Mouse (Mus musculus): ENCODE results near the gene Ciart. TPM values are rescaled to one million over a fixed set of nuclear protein-coding genes. Genes with fewer than 3 reads are reported as not detected.

The Ciart gene
- total and polyA plus RNA-seq, 3 experiments: 1.0 to 5.1 (median 1.0) TPM

DNA sequence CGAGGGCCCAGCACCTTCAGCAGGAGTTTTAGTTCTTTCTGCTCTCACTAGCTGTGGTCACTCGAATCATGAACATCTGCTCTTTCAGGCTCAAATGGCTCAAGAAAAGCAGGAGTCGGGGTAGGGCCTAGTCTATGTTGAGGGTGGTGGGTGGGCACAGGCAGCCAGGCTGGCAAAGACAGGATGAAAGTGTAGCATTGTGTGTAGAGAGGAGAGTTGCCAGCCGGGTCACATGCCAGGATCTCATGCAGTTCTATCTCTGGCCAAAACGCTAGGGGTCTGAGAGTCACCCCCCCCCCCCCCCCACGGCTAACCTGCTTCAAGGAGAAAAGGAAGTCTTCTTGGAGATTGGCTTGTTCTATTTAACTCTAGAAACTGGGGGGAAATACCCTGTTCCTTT is 20.6 kb upstream of the Ciart start:
- Histone ChIP-seq H3K79me2 (replicated peaks; ENCODE audit: control insufficient read depth, extremely low read depth, insufficient read depth, poor library complexity, severe bottlenecking) (no peaks in the 10 kb centered on the region), H3K9me3 (replicated peaks; ENCODE audit: low read length) (no peaks in the 10 kb centered on the region), H3K4me3 (replicated peaks in 1 of 3; ENCODE audit: low read depth in 2 of 3, low read length in 2 of 3, poor library complexity in 1 of 3) (no peak overlapping the region), H3K27ac (ENCODE audit: insufficient read depth, low read depth) (no peak overlapping the region), H3K9ac (ENCODE audit: insufficient read depth, low read depth) (no peak overlapping the region), H3K27me3 (replicated peaks) (peaks cover 12% of the 10 kb centered on the region), H3K4me2 (ENCODE audit: insufficient read depth, low read depth, poor library complexity, severe bottlenecking) (no peak overlapping the region), H3K36me3 (replicated peaks in 1 of 2; ENCODE audit: control insufficient read depth in 1 of 2, insufficient read depth in 1 of 2, low read length in 1 of 2) (peaks cover 3 to 25% of the 10 kb centered on the region in 2 experiments), H3K4me1 (ENCODE audit: control insufficient read depth in 1 of 2, insufficient read depth in 2 of 2) (peaks cover 7 to 15% of the 10 kb centered on the region in 2 experiments; a peak in 3 of 4 replicates)
- TF ChIP-seq USF2 (conservative IDR thresholded peaks at IDR 0.05; ENCODE audit: low read depth, low read length) (no peak), IRF4 (IDR thresholded peaks at IDR 0.05; ENCODE audit: low read depth, low read length) (no peak), MYC (IDR thresholded peaks at IDR 0.05; ENCODE audit: low read depth, low read length) (no peak), CHD2 (IDR thresholded peaks at IDR 0.05; ENCODE audit: low read length) (no peak), JUN (IDR thresholded peaks at IDR 0.05; ENCODE audit: insufficient read depth, low read depth, low read length) (no peak), ZKSCAN1 (IDR thresholded peaks at IDR 0.05; ENCODE audit: borderline replicate concordance, low read depth, low read length) (no peak), SMC3 (IDR thresholded peaks at IDR 0.05; ENCODE audit: low read depth, low read length) (no peak), PAX5 (IDR thresholded peaks at IDR 0.05; ENCODE audit: low read length) (no peak), ZNF384 (IDR thresholded peaks at IDR 0.05; ENCODE audit: low read depth, low read length) (no peak), RAD21 (IDR thresholded peaks at IDR 0.05; ENCODE audit: low read depth, low read length) (no peak), UBTF (IDR thresholded peaks at IDR 0.05; ENCODE audit: low read depth, low read length) (no peak)
- dilution Hi-C loops (cut with MboI; ENCODE audit: extremely low pct_ligation_motif_present, extremely low pct_unique_long_range_greater_than_20kb, low sequenced_read_pairs): no loop called here
- in situ Hi-C loops (cut with MboI; ENCODE audit: low pct_ligation_motif_present, low pct_unique_long_range_greater_than_20kb, low sequenced_read_pairs): loop anchor here (5.0 kb wide), 1 partner anchor 35 kb away; no protein-coding TSS in a partner anchor
- no peak for DNase-seq (ENCODE audit: extremely low read depth)

DNA sequence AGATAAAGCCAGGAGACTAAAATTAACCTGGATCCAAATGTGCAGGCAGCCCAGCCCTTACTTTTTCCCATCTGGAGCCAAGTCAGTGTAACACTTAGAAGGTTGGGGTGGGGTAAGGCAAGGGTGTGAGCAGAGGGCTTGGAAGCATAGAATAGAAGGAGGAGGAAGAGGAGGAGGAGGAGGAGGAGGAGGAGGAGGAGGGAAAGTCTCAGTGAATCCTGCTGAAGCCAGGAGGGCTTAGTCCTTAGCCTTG is 20.2 kb upstream of the Ciart start:
- Histone ChIP-seq H3K4me2 (ENCODE audit: insufficient read depth, low read depth, poor library complexity, severe bottlenecking) (no peak overlapping the region), H3K36me3 (replicated peaks in 1 of 2; ENCODE audit: control insufficient read depth in 1 of 2, insufficient read depth in 1 of 2, low read length in 1 of 2) (peaks cover 3 to 27% of the 10 kb centered on the region in 2 experiments), H3K4me3 (replicated peaks in 1 of 3; ENCODE audit: low read depth in 2 of 3, low read length in 2 of 3, poor library complexity in 1 of 3) (no peak overlapping the region), H3K27me3 (replicated peaks) (peaks cover 11% of the 10 kb centered on the region), H3K4me1 (ENCODE audit: control insufficient read depth in 1 of 2, insufficient read depth in 2 of 2) (peaks cover 7 to 15% of the 10 kb centered on the region in 2 experiments; a peak in 3 of 4 replicates), H3K9me3 (replicated peaks; ENCODE audit: low read length) (no peaks in the 10 kb centered on the region), H3K79me2 (replicated peaks; ENCODE audit: control insufficient read depth, extremely low read depth, insufficient read depth, poor library complexity, severe bottlenecking) (no peaks in the 10 kb centered on the region), H3K27ac (ENCODE audit: insufficient read depth, low read depth) (no peak overlapping the region), H3K9ac (ENCODE audit: insufficient read depth, low read depth) (no peak overlapping the region)
- TF ChIP-seq MAZ (IDR thresholded peaks at IDR 0.05; ENCODE audit: low read depth, low read length) (no peak), USF2 (conservative IDR thresholded peaks at IDR 0.05; ENCODE audit: low read depth, low read length) (no peak), POLR2A (IDR thresholded peaks at IDR 0.05; ENCODE audit: low read depth, low read length) (no peak), MAX (IDR thresholded peaks at IDR 0.05; ENCODE audit: low read length) (no peak), IRF4 (IDR thresholded peaks at IDR 0.05; ENCODE audit: low read depth, low read length) (no peak), TCF12 (IDR thresholded peaks at IDR 0.05; ENCODE audit: low read depth, low read length) (no peak), ZC3H11A (IDR thresholded peaks at IDR 0.05; ENCODE audit: low read depth, low read length) (no peak), JUN (IDR thresholded peaks at IDR 0.05; ENCODE audit: insufficient read depth, low read depth, low read length) (no peak), CHD1 (IDR thresholded peaks at IDR 0.05; ENCODE audit: low read depth, low read length) (no peak), ZKSCAN1 (IDR thresholded peaks at IDR 0.05; ENCODE audit: borderline replicate concordance, low read depth, low read length) (no peak)
- dilution Hi-C loops (cut with MboI; ENCODE audit: extremely low pct_ligation_motif_present, extremely low pct_unique_long_range_greater_than_20kb, low sequenced_read_pairs) (no loop called here), in situ Hi-C loops (cut with MboI; ENCODE audit: low pct_ligation_motif_present, low pct_unique_long_range_greater_than_20kb, low sequenced_read_pairs) (loop anchor here (5.0 kb wide), 1 partner anchor 35 kb away; no protein-coding TSS in a partner anchor)
- DNase-seq (ENCODE audit: extremely low read depth): no peak
